Mouse (Mus musculus) lung, embryonic 14.5 days (tissue): ENCODE measurements around the gene Nfe2. TPM values are rescaled to one million over a fixed set of nuclear protein-coding genes. Genes with fewer than 3 reads are reported as not detected.
"Not testable (repeated sequence)": the region's sequence is repeated elsewhere in the genome, so short reads cannot be mapped to it uniquely, and the experiment has no call there.

Experiments
- ATAC-seq: fragments of 200-750 bp; cut with Nextera tagmentation; 2 replicates; pipeline ENCODE4 v1.8.0; 2017; ENCODE audit warnings: mild to moderate bottlenecking, moderate TSS enrichment, moderate library complexity; ENCODE audit not compliant: insufficient read depth
- DNase-seq: peaks from one replicate; pipeline ENCODE4 v3.0.0-alpha.2; 2015
- H3K27ac ChIP-seq: fragments of 300-500 bp; sonication (generic); 2 replicates; pipeline ENCODE4 v1.5.1; 2014; ENCODE audit warnings: low read depth, mild to moderate bottlenecking, moderate library complexity
- H3K27me3 ChIP-seq: fragments of 300-500 bp; sonication (generic); 2 replicates; pipeline ENCODE4 v1.6.1; 2014; ENCODE audit warnings: low read length, control low read depth; ENCODE audit not compliant: insufficient read depth
- H3K36me3 ChIP-seq: fragments of 300-500 bp; sonication (generic); 2 replicates; pipeline ENCODE4 v1.6.1; 2014; ENCODE audit warnings: control low read depth; ENCODE audit not compliant: insufficient read depth
- H3K4me1 ChIP-seq: fragments of 300-500 bp; sonication (generic); 2 replicates; pipeline ENCODE4 v1.6.1; 2014; ENCODE audit warnings: antibody characterized with exemption, control low read depth; ENCODE audit not compliant: insufficient read depth
- H3K4me2 ChIP-seq: fragments of 300-500 bp; sonication (generic); 2 replicates; pipeline ENCODE4 v1.6.1; 2014; ENCODE audit warnings: mild to moderate bottlenecking
- H3K4me3 ChIP-seq: fragments of 300-500 bp; sonication (generic); 2 replicates; pipeline ENCODE4 v1.5.1; 2014; ENCODE audit warnings: low read depth, low read length
- H3K9ac ChIP-seq: fragments of 300-500 bp; sonication (generic); 2 replicates; pipeline ENCODE4 v1.6.1; 2014
- H3K9me3 ChIP-seq: fragments of 300-500 bp; sonication (generic); 2 replicates; pipeline ENCODE4 v1.6.1; 2016; ENCODE audit warnings: low read depth, low read length, control low read depth
- CTCF ChIP-seq: IDR thresholded peaks from 2 replicates; pipeline ENCODE4 v1.5.1; 2016; ENCODE audit warnings: antibody characterized with exemption, low read depth
- WGBS: fragments of 180-500 bp; shearing (Covaris S2); extraction: QIAGEN DNeasy Blood & Tissue Kit; methylation state at CpG from one replicate; pipeline ENCODE4 v1.1.7; 2014; 5-methylcytosine and 5-hydroxymethylcytosine counted together
- polyA plus RNA-seq: library from polyadenylated mRNA; unstranded; fragments of >200 nt; fragmentation: Nextera tagmentation; extraction: Ambion mirVana; gene quantifications from 2 replicates; pipeline ENCODE4 v1.2.1, GENCODE M21; 2014

Nfe2 gene
- polyA plus RNA-seq, 1 experiment from 2014 or later, result 3.9 TPM

GRCm38 (mm10) chr15:103259162-103259561, 959 bp upstream of the Nfe2 start:
- DNase-seq, result no peak
- Histone ChIP-seq H3K4me1 (peaks cover 14% of the 10 kb centered on the region; the same call in 1 of the 2 replicates), H3K4me2 (no peak overlapping the region), H3K9me3 (no peaks in the 10 kb centered on the region), H3K4me3 (no peak overlapping the region), H3K36me3 (no peaks in the 10 kb centered on the region), H3K27ac (no peak overlapping the region), H3K27me3 (no peaks in the 10 kb centered on the region), H3K9ac (no peak overlapping the region)
- no peak for ATAC-seq
- TF ChIP-seq CTCF, result no peak
- WGBS, result 89% methylated on average over 5 of the region's 5 CpGs

GRCm38 (mm10) chr15:103256210-103256986, 1.8 kb downstream of the Nfe2 start:
- 83% methylated on average over 6 of the region's 6 CpGs for WGBS
- Histone ChIP-seq H3K27me3 (no peaks in the 10 kb centered on the region), H3K36me3 (no peaks in the 10 kb centered on the region), H3K9me3 (no peaks in the 10 kb centered on the region), H3K4me3 (no peak overlapping the region), H3K9ac (no peak overlapping the region), H3K4me2 (no peak overlapping the region), H3K27ac (no peak overlapping the region), H3K4me1 (peaks cover 14% of the 10 kb centered on the region; the same call in 1 of the 2 replicates)
- TF ChIP-seq CTCF, result no peak
- no peak for ATAC-seq
- DNase-seq, result no peak

- Histone ChIP-seq H3K4me2 (peak overlapping the region; percentile 80), H3K27me3 (no peaks in the 10 kb centered on the region), H3K36me3 (no peaks in the 10 kb centered on the region), H3K27ac (0 out of 2 replicates have a peak overlapping the region, but pooled peaks have one; percentile 9), H3K9me3 (no peaks in the 10 kb centered on the region), H3K4me1 (peaks cover 14% of the 10 kb centered on the region; the same call in 1 of the 2 replicates), H3K9ac (peak overlapping the region; percentile 62), H3K4me3 (peak overlapping the region; percentile 40)
- peak; percentile 46 for TF ChIP-seq CTCF
- DNase-seq, result peak; percentile 56
- ATAC-seq, result peak; percentile 48
- under 1% methylated on average over 25 of the region's 25 CpGs for WGBS
Measured at GRCm38 (mm10) chr15:103255169-103255568, 3.0 kb downstream of the Nfe2 start.

GRCm38 (mm10) chr15:103253352-103253751, 4.9 kb downstream of the Nfe2 start:
- Histone ChIP-seq H3K4me1 (peaks cover 9% of the 10 kb centered on the region; the same call in 1 of the 2 replicates), H3K9me3 (no peaks in the 10 kb centered on the region), H3K27me3 (no peaks in the 10 kb centered on the region), H3K4me2 (peak overlapping the region; percentile 35; the same call in 1 of the 2 replicates), H3K27ac (peak overlapping the region; percentile 30; the same call in 1 of the 2 replicates), H3K9ac (no peak overlapping the region), H3K36me3 (peaks cover 12% of the 10 kb centered on the region), H3K4me3 (peak overlapping the region; percentile 40; the same call in 1 of the 2 replicates)
- TF ChIP-seq CTCF, result no peak
- no peak for DNase-seq
- ATAC-seq, result no peak
- WGBS, result 88% methylated on average over 1 of the region's 1 CpGs

GRCm38 (mm10) chr15:103252660-103253059, 5.5 kb downstream of the Nfe2 start:
- Histone ChIP-seq H3K4me1 (peaks cover 7% of the 10 kb centered on the region; the same call in 1 of the 2 replicates), H3K9me3 (no peaks in the 10 kb centered on the region), H3K9ac (no peak overlapping the region), H3K4me3 (peak overlapping the region; percentile 0; the same call in 1 of the 2 replicates), H3K4me2 (peak overlapping the region; percentile 35; the same call in 1 of the 2 replicates), H3K27me3 (no peaks in the 10 kb centered on the region), H3K36me3 (peaks cover 19% of the 10 kb centered on the region), H3K27ac (no peak overlapping the region)
- no peak for ATAC-seq
- WGBS, result 73% methylated on average over 3 of the region's 3 CpGs
- no peak for TF ChIP-seq CTCF
- no peak for DNase-seq

GRCm38 (mm10) chr15:103251595-103251994, 6.6 kb downstream of the Nfe2 start:
- Histone ChIP-seq H3K4me3 (no peak overlapping the region), H3K9me3 (no peaks in the 10 kb centered on the region), H3K4me1 (peaks cover 7% of the 10 kb centered on the region; the same call in 1 of the 2 replicates), H3K27me3 (no peaks in the 10 kb centered on the region), H3K4me2 (peak overlapping the region; percentile 35; the same call in 1 of the 2 replicates), H3K27ac (no peak overlapping the region; the same call in 1 of the 2 replicates), H3K36me3 (peaks cover 29% of the 10 kb centered on the region), H3K9ac (no peak overlapping the region)
- ATAC-seq, result no peak
- no peak for DNase-seq
- no peak for TF ChIP-seq CTCF
- WGBS, result 36% methylated on average over 1 of the region's 1 CpGs

GRCm38 (mm10) chr15:103250195-103250740, 7.9 kb downstream of the Nfe2 start:
- 24% methylated on average over 2 of the region's 2 CpGs for WGBS
- peaks cover 43% of the 10 kb centered on the region for H3K36me3 ChIP-seq
- peak; percentile 21; the same call in 1 of the 2 replicates for ATAC-seq
- H3K27me3 ChIP-seq, result no peaks in the 10 kb centered on the region
- peaks cover 7% of the 10 kb centered on the region; the same call in 1 of the 2 replicates for H3K4me1 ChIP-seq
- peak overlapping the region; percentile 1; the same call in 1 of the 2 replicates for H3K4me3 ChIP-seq
- no peak overlapping the region for H3K9ac ChIP-seq
- H3K9me3 ChIP-seq, result no peaks in the 10 kb centered on the region
- H3K4me2 ChIP-seq, result peak overlapping the region; percentile 13; the same call in 1 of the 2 replicates
- peak; percentile 67 for DNase-seq
- peak overlapping the region; percentile 1; the same call in 1 of the 2 replicates for H3K27ac ChIP-seq
- peak; percentile 87 for TF ChIP-seq CTCF

GRCm38 (mm10) chr15:103249511-103249910, 8.7 kb downstream of the Nfe2 start:
- H3K4me2 ChIP-seq, H3K4me3 ChIP-seq, H3K4me1 ChIP-seq, H3K27me3 ChIP-seq, H3K27ac ChIP-seq, DNase-seq, H3K9me3 ChIP-seq, H3K9ac ChIP-seq, ATAC-seq: not testable (repeated sequence)
- peaks cover 49% of the 10 kb centered on the region for H3K36me3 ChIP-seq
- WGBS, result 82% methylated on average over 6 of the region's 6 CpGs
